Mouse (Mus musculus) ovary, postnatal 10 days (tissue): ENCODE results near the gene Olfr1155.

Experiments used
- DNase-seq: peaks from one replicate; pipeline ENCODE4 v3.0.0; 2022; ENCODE audit warnings: low spot score

Gene Olfr1155

GRCm38 (mm10) chr2:87945037-87945436 lies at the start of gene Olfr1155:
Gene Olfr1155, minus strand, starts transcription at chr2:87945137.
- no peak for DNase-seq

- DNase-seq, result no peak
Observed at GRCm38 (mm10) chr2:87989813-87990212, 44.9 kb upstream of the Olfr1155 start, which contains the start of gene Olfr1158. Gene Olfr1158, plus strand, starts transcription at chr2:87990113.

DNA sequence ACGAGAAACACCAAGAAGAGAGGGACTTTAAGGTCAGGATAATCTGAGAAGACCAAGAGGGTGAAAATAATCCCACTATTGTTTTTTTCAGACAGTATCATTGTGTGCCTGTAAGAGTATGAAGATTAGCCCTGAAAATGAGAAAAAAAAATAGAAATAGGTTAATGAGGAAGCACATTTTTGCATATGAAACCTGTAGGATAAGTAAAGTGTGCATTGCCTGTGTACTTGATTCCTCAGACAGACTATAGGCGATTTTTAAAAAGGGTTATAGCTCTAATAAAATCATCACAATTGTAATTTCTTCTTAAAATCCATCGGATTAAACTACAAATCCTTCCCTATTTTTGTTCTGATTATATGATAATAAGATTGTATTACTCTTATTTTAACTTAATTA lies 29.6 kb upstream of the Olfr1155 start, which contains the start of gene Olfr74:
TSS of gene Olfr74 (minus strand) at position 101 of the 400 bp plus-strand sequence.
- no peak for DNase-seq

- DNase-seq, result no peak
Observed at GRCm38 (mm10) chr2:87968199-87968598, 23.3 kb upstream of the Olfr1155 start, which contains the start of gene Olfr1157. Gene Olfr1157, minus strand, starts transcription at chr2:87968299.

- no peak for DNase-seq
Observed at GRCm38 (mm10) chr2:87953000-87953399, 8.1 kb upstream of the Olfr1155 start, which contains the start of gene Olfr1156. Gene Olfr1156, minus strand, starts transcription at chr2:87953100.

DNA sequence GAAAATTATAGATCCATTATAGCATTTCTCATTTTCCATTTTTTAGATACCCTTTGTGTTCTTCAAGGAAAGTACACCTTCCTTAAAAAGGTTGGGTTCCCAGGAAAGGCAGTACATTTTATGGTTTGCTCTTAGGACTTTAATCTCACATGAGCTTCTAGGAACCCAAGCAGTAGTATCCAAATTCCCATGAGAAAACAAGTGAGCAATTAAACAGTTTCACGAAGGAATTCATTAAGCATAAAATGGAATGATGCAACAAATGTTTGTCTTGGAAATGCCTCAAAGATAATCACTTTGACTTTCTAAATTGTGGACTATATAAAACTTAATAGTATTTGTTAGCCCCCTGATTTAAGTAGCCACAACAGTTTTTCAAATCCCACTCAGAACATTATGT lies 39.9 kb downstream of the Olfr1155 start, which contains the start of gene Olfr1154:
TSS of gene Olfr1154 (minus strand) at position 101 of the 400 bp plus-strand sequence.
- no peak for DNase-seq

GRCm38 (mm10) chr2:87894662-87895061 lies 50.3 kb downstream of the Olfr1155 start, which contains the start of gene Olfr1153:
Gene Olfr1153, plus strand, starts transcription at chr2:87894962.
- no peak for DNase-seq
